Mouse (Mus musculus): Measurements from ENCODE around the gene Tnfrsf1a.

- no peak for TF ChIP-seq CTCF (IDR thresholded peaks at IDR 0.05; ENCODE audit: borderline replicate concordance, insufficient read depth, low read depth, low read length)
- no peak for TF ChIP-seq POLR2A (IDR thresholded peaks at IDR 0.05; ENCODE audit: borderline replicate concordance, insufficient read depth, low read length)
Measured at GRCm38 (mm10) chr6:125382024-125382423, 32.9 kb downstream of the Tnfrsf1a start.
